ENCODE assay signal across 17 mouse cellular contexts in genomic region chr16:29718965-29719364, GRCm38 (mm10).
DNase-seq lines count a peak whose midpoint lies in the region; ATAC-seq and TF ChIP-seq lines count a peak whose summit lies in the region.
"Had no signal": no experiment of that assay in that cellular context is flagged by ENCODE, and none has a peak within 500 bp of the region (broad histone marks: within the 10 kb centered on the region; RNA-seq: fewer than 3 reads in every experiment).

No protein-coding gene starts in this region.

- no peak overlapping the region for H3K4me3 ChIP-seq in heart, embryonic 10.5 days
- H3K4me3 ChIP-seq in heart, embryonic 12.5 days = no peak overlapping the region
- no peak overlapping the region for H3K4me3 ChIP-seq in stomach, embryonic 15.5 days (replicated peaks)
- H3K4me3 ChIP-seq in stomach, postnatal 0 days (ENCODE audit: low read depth, low read length) = no peak overlapping the region
- H3K4me3 ChIP-seq in intestine, postnatal 0 days (ENCODE audit: low read depth, low read length) = no peak overlapping the region
- no peak overlapping the region for H3K4me3 ChIP-seq in layer of hippocampus, adult 2 months
- H3K4me3 ChIP-seq: hindbrain, embryonic 10.5 days; midbrain, embryonic 12.5 days had no signal

- no peak for ATAC-seq in heart, embryonic 12.5 days (ENCODE audit: insufficient number of reproducible peaks, low FRiP score)
- 0 out of 2 replicates have a peak, but pooled peaks have one; percentile 2 for ATAC-seq in stomach, embryonic 15.5 days (ENCODE audit: insufficient read depth, low FRiP score, low read depth)
- ATAC-seq in stomach, postnatal 0 days (ENCODE audit: low FRiP score, low TSS enrichment) = no peak
- peak; percentile 57 for ATAC-seq in intestine, postnatal 0 days

- no peaks in the 10 kb centered on the region for H3K36me3 ChIP-seq in heart, embryonic 10.5 days
- no peaks in the 10 kb centered on the region for H3K36me3 ChIP-seq in heart, embryonic 12.5 days
- no peaks in the 10 kb centered on the region for H3K36me3 ChIP-seq in stomach, embryonic 15.5 days
- H3K36me3 ChIP-seq in stomach, postnatal 0 days (ENCODE audit: control insufficient read depth, insufficient read depth, low read length) = no peaks in the 10 kb centered on the region
- no peaks in the 10 kb centered on the region for H3K36me3 ChIP-seq in intestine, postnatal 0 days (ENCODE audit: control insufficient read depth, insufficient read depth)
- H3K36me3 ChIP-seq: hindbrain, embryonic 10.5 days; midbrain, embryonic 12.5 days had no signal

- H3K27me3 ChIP-seq in heart, embryonic 10.5 days (ENCODE audit: insufficient read depth, poor library complexity, severe bottlenecking) = peaks cover 44% of the 10 kb centered on the region
- H3K27me3 ChIP-seq in heart, embryonic 12.5 days (replicated peaks) = 0 out of 2 replicates have a peak, but pooled peaks cover 17% of the 10 kb centered on the region
- H3K27me3 ChIP-seq in stomach, embryonic 15.5 days (replicated peaks) = no peaks in the 10 kb centered on the region
- H3K27me3 ChIP-seq in stomach, postnatal 0 days (ENCODE audit: control insufficient read depth, insufficient read depth, low read length) = no peaks in the 10 kb centered on the region
- no peaks in the 10 kb centered on the region for H3K27me3 ChIP-seq in intestine, postnatal 0 days (replicated peaks; ENCODE audit: control insufficient read depth, insufficient read depth, low read length)

- peaks cover 15% of the 10 kb centered on the region for H3K4me1 ChIP-seq in heart, embryonic 10.5 days
- peaks cover 6% of the 10 kb centered on the region; the same call in 1 of the 2 replicates for H3K4me1 ChIP-seq in heart, embryonic 12.5 days (replicated peaks)
- H3K4me1 ChIP-seq in stomach, embryonic 15.5 days = no peaks in the 10 kb centered on the region
- no peaks in the 10 kb centered on the region for H3K4me1 ChIP-seq in stomach, postnatal 0 days (replicated peaks; ENCODE audit: control insufficient read depth, insufficient read depth)
- no peaks in the 10 kb centered on the region for H3K4me1 ChIP-seq in intestine, postnatal 0 days (replicated peaks; ENCODE audit: control insufficient read depth, insufficient read depth, low read length)

- no peak overlapping the region for H3K27ac ChIP-seq in heart, embryonic 10.5 days
- H3K27ac ChIP-seq in heart, embryonic 12.5 days (ENCODE audit: poor library complexity, severe bottlenecking) = no peak overlapping the region
- no peak overlapping the region for H3K27ac ChIP-seq in stomach, embryonic 15.5 days
- H3K27ac ChIP-seq in stomach, postnatal 0 days (replicated peaks) = no peak overlapping the region
- no peak overlapping the region for H3K27ac ChIP-seq in intestine, postnatal 0 days (ENCODE audit: low read depth, low read length)
- no peak overlapping the region for H3K27ac ChIP-seq in layer of hippocampus, adult 2 months
- H3K27ac ChIP-seq: liver, embryonic 14.5 days; midbrain, embryonic 12.5 days had no signal

- no peak overlapping the region for H3K4me2 ChIP-seq in heart, embryonic 12.5 days
- H3K4me2 ChIP-seq in stomach, embryonic 15.5 days = no peak overlapping the region
- no peak overlapping the region for H3K4me2 ChIP-seq in stomach, postnatal 0 days (replicated peaks; ENCODE audit: low read depth)
- no peak overlapping the region; the same call in 1 of the 2 replicates for H3K4me2 ChIP-seq in intestine, postnatal 0 days (replicated peaks; ENCODE audit: low read depth)

- H3K9ac ChIP-seq in heart, embryonic 12.5 days = no peak overlapping the region
- H3K9ac ChIP-seq in stomach, embryonic 15.5 days = no peak overlapping the region
- H3K9ac ChIP-seq in stomach, postnatal 0 days (ENCODE audit: low read length) = no peak overlapping the region
- H3K9ac ChIP-seq in intestine, postnatal 0 days (ENCODE audit: low read depth, low read length) = no peak overlapping the region
- H3K9ac ChIP-seq: liver, embryonic 14.5 days; midbrain, embryonic 12.5 days had no signal

- DNase-seq in heart, embryonic 10.5 days (ENCODE audit: low spot score) = peak; percentile 64
- DNase-seq in stomach, postnatal 0 days (ENCODE audit: low spot score) = no peak
- DNase-seq in yolk sac, embryonic 10.5 days (ENCODE audit: low spot score) = peak; percentile 74
- no peak for DNase-seq in layer of hippocampus, adult 2 months (ENCODE audit: low spot score in 2 of 2)
- no peak for DNase-seq in left cerebral cortex, postnatal 36 days (ENCODE audit: low spot score in 2 of 2)
- DNase-seq: adrenal gland, postnatal 10 days; cerebellum, adult 11-12 months; heart, adult 18-20 months; kidney, postnatal 10 days; lung, postnatal 36 days; spleen, adult 18-20 months had no signal

- intact Hi-C loops in left cerebral cortex, postnatal 36 days (cut with DNase I) = no loop called here

- TF ChIP-seq EP300 in stomach, postnatal 0 days (optimal IDR thresholded peaks at IDR 0.05) = no peak

- WGBS in heart, embryonic 10.5 days = 58% methylated on average over 10 of the region's 10 CpGs
- 62% methylated on average over 10 of the region's 10 CpGs for WGBS in heart, embryonic 12.5 days
- 33% methylated on average over 10 of the region's 10 CpGs for WGBS in stomach, embryonic 15.5 days
- WGBS in stomach, postnatal 0 days = 46% methylated on average over 10 of the region's 10 CpGs
- 28% methylated on average over 10 of the region's 10 CpGs for WGBS in intestine, postnatal 0 days

- H3K9me3 ChIP-seq in heart, embryonic 10.5 days = no peaks in the 10 kb centered on the region
- no peaks in the 10 kb centered on the region for H3K9me3 ChIP-seq in heart, embryonic 12.5 days (replicated peaks)
- H3K9me3 ChIP-seq in stomach, embryonic 15.5 days = no peaks in the 10 kb centered on the region
- no peaks in the 10 kb centered on the region for H3K9me3 ChIP-seq in stomach, postnatal 0 days (ENCODE audit: control insufficient read depth, low read length)
- H3K9me3 ChIP-seq in intestine, postnatal 0 days (ENCODE audit: control insufficient read depth) = no peaks in the 10 kb centered on the region
- H3K9me3 ChIP-seq: hindbrain, embryonic 10.5 days; midbrain, embryonic 12.5 days had no signal

- no peak for TF ChIP-seq CTCF in stomach, postnatal 0 days (IDR thresholded peaks at IDR 0.05; ENCODE audit: low read depth)
- no peak for TF ChIP-seq CTCF in intestine, postnatal 0 days (IDR thresholded peaks at IDR 0.05; ENCODE audit: low read depth)
- no peak for TF ChIP-seq CTCF in layer of hippocampus, adult 2 months (conservative IDR thresholded peaks at IDR 0.05)

Comparison
In these comparisons a context has a peak if more than half of its experiments do, and no peak if none do; other contexts are left out.
1. ATAC-seq: peak in stomach, embryonic 15.5 days (single experiment) and intestine, postnatal 0 days (single experiment); none in heart, embryonic 12.5 days (single experiment) and stomach, postnatal 0 days (single experiment).
2. DNase-seq: peak in heart, embryonic 10.5 days (single experiment) and yolk sac, embryonic 10.5 days (single experiment); none in stomach, postnatal 0 days (single experiment), layer of hippocampus, adult 2 months (0 of 2) and left cerebral cortex, postnatal 36 days (0 of 2).